Mouse (Mus musculus) Muller cell, postnatal 12 days (primary cell): Measurements from ENCODE around the gene Flot2.

ENCODE experiments used
- DNase-seq: peaks from one replicate; pipeline ENCODE4 v3.0.0-alpha.2; 2015; ENCODE audit errors: inconsistent ontology term

The Flot2 gene

DNA sequence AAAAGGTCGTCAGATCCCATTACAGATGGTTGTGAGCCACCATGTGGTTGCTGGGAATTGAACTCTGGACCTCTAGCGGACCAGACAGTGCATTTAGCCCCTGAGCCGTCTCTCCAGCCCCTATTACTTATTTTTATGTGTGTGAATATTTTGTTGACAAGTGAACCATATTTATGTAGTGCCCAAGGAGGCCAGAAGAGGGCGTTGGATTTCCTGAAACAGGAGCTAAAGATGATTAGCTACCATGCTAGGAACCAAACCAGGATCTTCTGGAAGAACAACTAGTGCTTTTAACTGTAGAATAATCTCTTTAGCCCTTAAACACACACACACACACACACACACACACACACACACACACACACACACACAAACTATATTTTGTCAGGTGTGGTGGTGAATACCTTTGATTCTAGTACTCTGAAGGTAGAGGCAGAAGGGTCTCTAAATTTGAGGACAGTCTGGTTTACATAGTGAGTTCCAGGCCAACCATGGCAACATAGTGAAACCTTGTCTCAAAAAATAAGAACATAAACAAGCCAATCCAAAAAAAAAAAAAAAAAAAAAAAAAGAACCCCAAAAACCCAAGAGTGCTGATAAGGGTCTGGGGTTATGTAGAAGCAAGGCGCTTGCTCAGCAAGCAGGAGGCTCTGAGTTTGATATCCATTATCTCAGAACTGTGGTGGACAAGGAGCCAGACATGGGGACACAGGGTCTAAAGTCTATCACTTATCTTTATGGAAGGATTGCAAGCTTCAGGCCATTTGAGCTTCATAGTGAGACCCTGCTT, 65.4 kb downstream of the Flot2 start:
- DNase-seq = no peak

DNA sequence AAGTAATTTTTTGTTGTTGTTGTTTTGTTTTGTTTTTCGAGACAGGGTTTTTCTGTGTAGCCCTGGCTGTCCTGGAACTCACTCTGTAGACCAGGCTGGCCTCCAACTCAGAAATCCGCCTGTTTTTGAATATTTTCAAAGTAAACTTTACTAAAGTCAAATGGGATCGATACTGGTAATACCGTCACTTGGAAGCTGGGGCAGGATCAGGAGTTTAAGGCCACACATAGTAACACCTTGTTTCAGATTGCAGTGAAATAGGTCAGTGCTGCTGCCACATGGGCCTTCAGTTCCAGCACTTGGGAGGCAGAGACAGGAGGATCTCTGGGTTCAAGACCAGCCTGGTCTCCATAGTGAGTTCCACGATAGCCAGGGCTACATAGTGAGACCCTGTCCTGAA, 66.8 kb downstream of the Flot2 start:
- DNase-seq = no peak
